In genomic region chr11:79095713-79096112, GRCm38 (mm10) we compare ENCODE assay signal across 9 mouse cellular contexts. TPM values are rescaled to one million over a fixed set of nuclear protein-coding genes. Genes with fewer than 3 reads are reported as not detected.
A peak's percentile ranks its signal among the peaks of the same experiment; 100 is the strongest.
DNase-seq lines count a peak whose midpoint lies in the region; ATAC-seq and TF ChIP-seq lines count a peak whose summit lies in the region.
"Had no signal": no experiment of that assay in that cellular context is flagged by ENCODE, and none has a peak within 500 bp of the region (broad histone marks: within the 10 kb centered on the region; RNA-seq: fewer than 3 reads in every experiment).

No protein-coding gene starts in this region.

- H3K27me3 ChIP-seq in kidney, adult 2 months (replicated peaks; ENCODE audit: control insufficient read depth, insufficient read depth, low read length) = no peaks in the 10 kb centered on the region
- H3K27me3 ChIP-seq in forebrain, postnatal 0 days (ENCODE audit: insufficient read depth, low read length) = no peaks in the 10 kb centered on the region
- H3K27me3 ChIP-seq in midbrain, embryonic 15.5 days (replicated peaks) = no peaks in the 10 kb centered on the region
- H3K27me3 ChIP-seq: Patski had no signal

- TF ChIP-seq CTCF in kidney, adult 2 months (conservative IDR thresholded peaks at IDR 0.05; ENCODE audit: insufficient read depth, insufficient read length, low read depth, low read length) = no peak
- TF ChIP-seq CTCF in forebrain, postnatal 0 days (IDR thresholded peaks at IDR 0.05; ENCODE audit: low read depth) = no peak

- DNase-seq in kidney, adult 2 months = no peak
- no peak for DNase-seq in kidney, postnatal 14 days
- DNase-seq in ZHBTc4 (ENCODE audit: low read depth, low spot score) = peak; percentile 66
- no peak for DNase-seq in forebrain, postnatal 0 days
- DNase-seq in urinary bladder, postnatal 10 days (ENCODE audit: low spot score) = no peak
- no peak for DNase-seq in kidney, adult 11 months
- no peak for DNase-seq in cerebellum, postnatal 10 days

- H3K4me1 ChIP-seq in kidney, adult 2 months (ENCODE audit: control insufficient read depth, insufficient read depth, low read length) = 0 out of 2 replicates have a peak, but pooled peaks cover 3% of the 10 kb centered on the region
- H3K4me1 ChIP-seq in forebrain, postnatal 0 days (ENCODE audit: insufficient read depth) = peaks cover 6% of the 10 kb centered on the region; the same call in 1 of the 2 replicates
- H3K4me1 ChIP-seq in midbrain, embryonic 15.5 days = peaks cover 6% of the 10 kb centered on the region; the same call in 1 of the 2 replicates

- peak; percentile 51 for ATAC-seq in forebrain, postnatal 0 days
- ATAC-seq in midbrain, embryonic 15.5 days (replicated peaks) = no peak

- 57% methylated on average over 2 of the region's 2 CpGs for WGBS in kidney, adult 2 months
- WGBS in forebrain, postnatal 0 days = 3% methylated on average over 2 of the region's 2 CpGs
- 0% methylated on average over 2 of the region's 2 CpGs for WGBS in midbrain, embryonic 15.5 days

- no peaks in the 10 kb centered on the region for H3K36me3 ChIP-seq in kidney, adult 2 months (ENCODE audit: control insufficient read depth, insufficient read depth, low read length)
- H3K36me3 ChIP-seq in forebrain, postnatal 0 days (ENCODE audit: insufficient read depth) = no peaks in the 10 kb centered on the region
- H3K36me3 ChIP-seq in midbrain, embryonic 15.5 days (replicated peaks) = no peaks in the 10 kb centered on the region

- H3K27ac ChIP-seq in kidney, adult 2 months (ENCODE audit: insufficient read depth, low read depth, low read length) = peak overlapping the region; percentile 88; the same call in 1 of the 2 replicates
- H3K27ac ChIP-seq in forebrain, postnatal 0 days (ENCODE audit: low read depth, low read length) = peak overlapping the region; percentile 69
- peak overlapping the region; percentile 42; the same call in 1 of the 2 replicates for H3K27ac ChIP-seq in midbrain, embryonic 15.5 days

- no peak overlapping the region for H3K4me3 ChIP-seq in kidney, adult 2 months (ENCODE audit: insufficient read depth, low read depth, low read length)
- H3K4me3 ChIP-seq in forebrain, postnatal 0 days (ENCODE audit: low read depth, low read length) = no peak overlapping the region
- H3K4me3 ChIP-seq in midbrain, embryonic 15.5 days = no peak overlapping the region

- no peak overlapping the region for H3K4me2 ChIP-seq in forebrain, postnatal 0 days (ENCODE audit: low read depth)
- H3K4me2 ChIP-seq in midbrain, embryonic 15.5 days = no peak overlapping the region

- 0 out of 2 replicates have a peak overlapping the region, but pooled peaks have one; percentile 19 for H3K9ac ChIP-seq in forebrain, postnatal 0 days
- H3K9ac ChIP-seq in midbrain, embryonic 15.5 days = no peak overlapping the region

- no peaks in the 10 kb centered on the region for H3K9me3 ChIP-seq in forebrain, postnatal 0 days (ENCODE audit: low read length)
- H3K9me3 ChIP-seq in midbrain, embryonic 15.5 days = no peaks in the 10 kb centered on the region

- no peak for TF ChIP-seq POLR2A in kidney, adult 2 months (IDR thresholded peaks at IDR 0.05; ENCODE audit: low read depth, low read length)

RNA-seq across cellular contexts. Expression of gene Ksr1, which starts 50.5 kb away (rescaled TPM):
- 7.8 and 9.8 TPM in 2 replicates for polyA plus RNA-seq in kidney, adult 2 months (2012; rRNA removed)
- 30.0 and 33.2 TPM in 2 replicates for total RNA-seq in forebrain, postnatal 0 days (2014; rRNA removed)
- 2.0 and 2.7 TPM in 2 replicates for polyA plus RNA-seq in forebrain, postnatal 0 days (2015; fragmentation: Nextera tagmentation; extraction: Ambion mirVana)
- 5.1 and 6.1 TPM in 2 replicates for polyA plus RNA-seq in midbrain, embryonic 15.5 days (2015; fragmentation: Nextera tagmentation; extraction: Ambion mirVana)
